Mouse (Mus musculus) fibroblast of lung, adult 2 months (primary cell): Measurements from ENCODE around the gene Ska2.

Experiments
- DNase-seq: peaks from one replicate; pipeline ENCODE4 v3.0.0-alpha.2; 2011; ENCODE audit warnings: low read depth

The Ska2 gene

GRCm38 (mm10) chr11:87173625-87174024, 64.6 kb downstream of the Ska2 start:
- DNase-seq = no peak
